Mouse (Mus musculus) embryonic fibroblast, embryonic 13.5 days (primary cell): ENCODE data around the gene Olfr585. TPM values are rescaled to one million over a fixed set of nuclear protein-coding genes. Genes with fewer than 3 reads are reported as not detected.

ENCODE experiments used
- H3K27ac ChIP-seq: 2 replicates; pipeline ENCODE4 v1.5.1; 2012; ENCODE audit warnings: low read length, control low read depth, inconsistent platforms; ENCODE audit not compliant: insufficient read depth
- H3K4me1 ChIP-seq: 2 replicates; pipeline ENCODE4 v1.6.1; 2011; ENCODE audit warnings: low read length; ENCODE audit not compliant: control insufficient read depth, insufficient read depth
- H3K4me3 ChIP-seq: 2 replicates; pipeline ENCODE4 v1.5.1; 2011; ENCODE audit warnings: mild to moderate bottlenecking, control low read depth, low read length; ENCODE audit not compliant: insufficient read depth
- CTCF ChIP-seq: IDR thresholded peaks from 2 replicates; pipeline ENCODE4 v1.5.1; 2011; ENCODE audit warnings: mild to moderate bottlenecking, control low read depth, low read length, moderate library complexity, borderline replicate concordance; ENCODE audit not compliant: insufficient read depth
- POLR2A ChIP-seq: IDR thresholded peaks from 2 replicates; pipeline ENCODE4 v1.6.1; 2011; ENCODE audit warnings: low read depth, mild to moderate bottlenecking, control low read depth, low read length, moderate library complexity
- polyA plus RNA-seq: library from polyadenylated mRNA; stranded (reverse); fragments of >200 nt; gene quantifications from 2 replicates; pipeline ENCODE4 v1.2.4, GENCODE M21; 2011; ENCODE audit warnings: low read depth; ENCODE audit not compliant: missing spikeins, insufficient read length

Olfr585 gene
- not detected in 2 replicates for polyA plus RNA-seq

- TF ChIP-seq CTCF: no peak
- no peak for TF ChIP-seq POLR2A
Observed at GRCm38 (mm10) chr7:103097420-103097819, at the start of gene Olfr585. Gene Olfr585 (plus strand): TSS chr7:103097720.

GRCm38 (mm10) chr7:103051000-103051399 lies 46.5 kb upstream of the Olfr585 start, which contains the start of gene Olfr583:
Gene Olfr583 (plus strand): TSS chr7:103051300.
- no peak within 1 kb of the TSS for H3K27ac ChIP-seq
- TF ChIP-seq CTCF: no peak
- TF ChIP-seq POLR2A: no peak
- no peak within 1 kb of the TSS for H3K4me3 ChIP-seq
- H3K4me1 ChIP-seq: no peaks in the 10 kb centered on the region

More at GRCm38 (mm10) chr7:103097420-103097819, at the start of gene Olfr585:
- no peak within 1 kb of the TSS for H3K27ac ChIP-seq
- H3K4me3 ChIP-seq: no peak within 1 kb of the TSS
- H3K4me1 ChIP-seq: no peaks in the 10 kb centered on the region

DNA sequence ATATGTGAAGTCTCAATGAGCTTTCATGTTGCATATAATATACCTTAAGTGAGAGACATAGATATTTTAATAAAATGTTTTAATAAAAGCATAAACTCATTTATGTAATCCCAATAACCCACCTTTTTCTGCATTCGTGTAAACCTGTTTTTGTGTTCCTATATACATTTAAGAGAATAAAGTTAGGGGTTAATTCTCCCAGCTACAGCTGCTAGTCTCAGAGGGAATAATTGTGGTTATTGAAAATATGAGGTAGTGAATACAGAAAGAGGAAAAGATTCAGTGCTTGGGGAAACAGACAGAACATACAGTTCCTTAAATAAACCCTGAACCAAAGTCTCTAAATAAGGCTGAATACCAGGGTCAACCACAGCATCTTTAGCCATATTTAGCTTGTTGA lies 15.9 kb upstream of the Olfr585 start, which contains the start of gene Olfr584:
TSS of gene Olfr584 (plus strand) at position 301 of the 400 bp plus-strand sequence.
- TF ChIP-seq CTCF (no peak), POLR2A (no peak)
- Histone ChIP-seq H3K27ac (no peak within 1 kb of the TSS), H3K4me1 (no peaks in the 10 kb centered on the region), H3K4me3 (no peak within 1 kb of the TSS)

- Histone ChIP-seq H3K4me1 (no peaks in the 10 kb centered on the region), H3K27ac (no peak overlapping the region), H3K4me3 (no peak overlapping the region)
- TF ChIP-seq CTCF (no peak), POLR2A (no peak)
Observed at GRCm38 (mm10) chr7:103119406-103119805, 21.9 kb downstream of the Olfr585 start.

DNA sequence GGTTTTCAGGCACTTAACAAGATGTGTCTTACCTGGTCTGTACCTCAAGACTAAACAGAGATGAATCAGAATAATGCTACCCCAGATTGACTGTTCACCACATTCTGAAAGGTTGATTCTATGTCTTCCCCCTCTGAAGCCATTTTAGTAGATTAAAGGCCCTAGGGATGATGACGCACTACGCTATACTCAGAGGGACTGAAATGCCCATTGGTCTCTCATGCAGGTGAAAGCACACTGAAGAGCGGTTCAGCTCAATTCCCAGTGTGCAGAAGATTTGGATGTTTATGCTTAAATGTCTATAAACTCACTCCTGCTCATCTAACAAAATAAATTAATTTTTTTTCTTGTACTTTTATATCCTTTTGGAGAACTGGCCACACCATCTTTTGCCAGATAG lies 28.0 kb downstream of the Olfr585 start, which contains the start of gene Olfr586:
TSS of gene Olfr586 (minus strand) at position 101 of the 400 bp plus-strand sequence.
- no peak within 1 kb of the TSS for H3K27ac ChIP-seq
- TF ChIP-seq POLR2A (no peak), CTCF (no peak)
- no peak within 1 kb of the TSS for H3K4me3 ChIP-seq
- H3K4me1 ChIP-seq: no peaks in the 10 kb centered on the region

DNA sequence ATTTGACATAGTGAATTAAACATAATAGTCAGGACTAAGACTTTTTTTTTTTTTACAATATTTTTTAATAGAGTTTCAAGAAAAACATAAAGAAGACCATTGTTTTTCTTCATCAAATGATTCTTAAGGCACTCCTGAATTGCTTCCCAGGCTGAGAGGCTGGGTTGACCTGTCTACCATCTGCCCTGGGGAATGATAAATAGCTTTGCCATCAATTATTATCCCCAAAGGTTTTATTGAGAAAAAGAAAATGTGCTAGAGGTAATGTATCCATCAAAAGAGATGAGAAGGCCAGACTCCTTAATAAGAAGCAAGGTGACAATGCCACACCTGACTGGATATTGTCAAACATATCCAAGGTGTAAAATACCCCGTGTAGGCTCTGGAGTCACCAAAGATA lies 43.1 kb downstream of the Olfr585 start, which contains the start of gene Olfr588-ps1:
TSS of gene Olfr588-ps1 (plus strand) at position 301 of the 400 bp plus-strand sequence.
- TF ChIP-seq CTCF (no peak), POLR2A (no peak)
- Histone ChIP-seq H3K4me3 (no peak within 1 kb of the TSS), H3K27ac (no peak within 1 kb of the TSS), H3K4me1 (no peaks in the 10 kb centered on the region)

Other genes with a start within 250 kb of the Olfr585 start
- not detected in 2 replicates for gene Olfr566, start 239.0 kb upstream of the Olfr585 start, polyA plus RNA-seq
- gene Olfr568, start 220.6 kb upstream of the Olfr585 start, polyA plus RNA-seq: not detected in 2 replicates
- gene Olfr569, start 206.8 kb upstream of the Olfr585 start, polyA plus RNA-seq: not detected in 2 replicates
- gene Olfr570, start 203.1 kb upstream of the Olfr585 start, polyA plus RNA-seq: not detected in 2 replicates
- gene Olfr571, start 180.2 kb upstream of the Olfr585 start, polyA plus RNA-seq: 0.21 TPM in 1 of 2 replicates, not detected in the other
- not detected in 2 replicates for gene Olfr572, start 173.3 kb upstream of the Olfr585 start, polyA plus RNA-seq
- not detected in 2 replicates for gene Olfr573-ps1, start 155.1 kb upstream of the Olfr585 start, polyA plus RNA-seq
- gene Olfr574, start 149.3 kb upstream of the Olfr585 start, polyA plus RNA-seq: not detected in 2 replicates
- gene Olfr575, start 138.9 kb upstream of the Olfr585 start, polyA plus RNA-seq: not detected in 2 replicates
- gene Olfr576, start 135.1 kb upstream of the Olfr585 start, polyA plus RNA-seq: not detected in 2 replicates
- gene Olfr577, start 121.8 kb upstream of the Olfr585 start, polyA plus RNA-seq: not detected in 2 replicates
- not detected in 2 replicates for gene Olfr578, start 108.4 kb upstream of the Olfr585 start, polyA plus RNA-seq
- not detected in 2 replicates for gene Olfr582, start 59.7 kb upstream of the Olfr585 start, polyA plus RNA-seq
- gene Olfr583, start 46.4 kb upstream of the Olfr585 start, polyA plus RNA-seq: not detected in 2 replicates
- gene Olfr584, start 15.8 kb upstream of the Olfr585 start, polyA plus RNA-seq: not detected in 2 replicates
- not detected in 2 replicates for gene Olfr586, start 27.9 kb downstream of the Olfr585 start, polyA plus RNA-seq
- not detected in 2 replicates for gene Olfr588-ps1, start 43.2 kb downstream of the Olfr585 start, polyA plus RNA-seq
- not detected in 2 replicates for gene Olfr589, start 58.6 kb downstream of the Olfr585 start, polyA plus RNA-seq
- gene Olfr591, start 80.6 kb downstream of the Olfr585 start, polyA plus RNA-seq: not detected in 2 replicates
- not detected in 2 replicates for gene Olfr592, start 87.1 kb downstream of the Olfr585 start, polyA plus RNA-seq
- gene Olfr593, start 114.1 kb downstream of the Olfr585 start, polyA plus RNA-seq: not detected in 2 replicates
- gene Olfr594, start 119.3 kb downstream of the Olfr585 start, polyA plus RNA-seq: not detected in 2 replicates
- not detected in 2 replicates for gene Usp17ld, start 154.8 kb downstream of the Olfr585 start, polyA plus RNA-seq
- gene Olfr596, start 207.9 kb downstream of the Olfr585 start, polyA plus RNA-seq: not detected in 2 replicates
- not detected in 2 replicates for gene Olfr597, start 218.6 kb downstream of the Olfr585 start, polyA plus RNA-seq
- gene Olfr598, start 225.8 kb downstream of the Olfr585 start, polyA plus RNA-seq: not detected in 2 replicates
- not detected in 2 replicates for gene Olfr599, start 238.2 kb downstream of the Olfr585 start, polyA plus RNA-seq